Mouse (Mus musculus) embryo, embryonic 10.5 days (tissue): ENCODE measurements at regions not wholly inside any gene's neighbourhood (a gene's known extent, or its start where the extent isn't known, plus 50 kb on each side); places are given as distances from the start of the nearest gene placed in this dataset.
A peak's percentile ranks its signal among the peaks of the same experiment; 100 is the strongest.
"Not testable (repeated sequence)": the region's sequence is repeated elsewhere in the genome, so short reads cannot be mapped to it uniquely, and the experiment has no call there.

ENCODE experiments used
- DNase-seq: peaks from one replicate; pipeline ENCODE4 v3.0.0-alpha.2; 2015; ENCODE audit warnings: low spot score

DNA sequence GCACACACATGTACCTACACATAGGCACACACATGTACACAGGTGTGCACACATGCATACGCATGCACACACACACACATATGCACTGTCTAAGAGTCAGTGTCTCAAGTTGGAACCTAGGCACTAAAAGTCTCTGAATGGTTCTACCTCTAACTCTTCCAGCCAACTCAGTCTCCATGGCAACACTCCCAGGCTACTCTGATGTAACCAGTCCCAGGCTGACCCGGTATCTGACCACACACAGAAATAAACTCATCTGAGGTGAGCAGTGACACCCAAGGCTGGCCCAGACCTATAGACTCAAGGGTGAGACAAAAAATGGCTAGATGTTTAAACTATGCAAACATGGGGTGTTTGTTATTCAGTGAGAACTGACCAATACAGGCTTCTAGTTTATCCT, 262.1 kb downstream of the Setd4 start:
- DNase-seq: no peak

DNA sequence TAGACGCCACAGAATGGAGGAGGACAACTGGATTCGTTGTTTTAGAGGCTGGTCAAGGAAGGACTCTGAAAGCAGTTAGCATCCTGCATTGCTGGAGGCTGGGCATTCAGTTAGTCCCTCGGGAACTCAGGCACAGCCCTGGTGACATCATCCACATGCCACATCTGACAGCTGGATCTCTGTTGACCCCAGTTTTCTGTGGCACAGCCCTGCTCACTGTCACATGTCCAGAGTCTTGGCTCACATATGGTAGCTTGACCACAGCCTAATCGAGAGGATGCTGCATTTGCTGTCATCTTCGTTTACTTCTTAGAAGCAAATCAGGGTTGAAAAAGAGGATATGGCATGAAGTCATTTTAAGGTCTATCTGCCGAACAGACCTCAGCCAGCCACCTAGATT, 265.1 kb downstream of the Setd4 start:
- DNase-seq: no peak

DNA sequence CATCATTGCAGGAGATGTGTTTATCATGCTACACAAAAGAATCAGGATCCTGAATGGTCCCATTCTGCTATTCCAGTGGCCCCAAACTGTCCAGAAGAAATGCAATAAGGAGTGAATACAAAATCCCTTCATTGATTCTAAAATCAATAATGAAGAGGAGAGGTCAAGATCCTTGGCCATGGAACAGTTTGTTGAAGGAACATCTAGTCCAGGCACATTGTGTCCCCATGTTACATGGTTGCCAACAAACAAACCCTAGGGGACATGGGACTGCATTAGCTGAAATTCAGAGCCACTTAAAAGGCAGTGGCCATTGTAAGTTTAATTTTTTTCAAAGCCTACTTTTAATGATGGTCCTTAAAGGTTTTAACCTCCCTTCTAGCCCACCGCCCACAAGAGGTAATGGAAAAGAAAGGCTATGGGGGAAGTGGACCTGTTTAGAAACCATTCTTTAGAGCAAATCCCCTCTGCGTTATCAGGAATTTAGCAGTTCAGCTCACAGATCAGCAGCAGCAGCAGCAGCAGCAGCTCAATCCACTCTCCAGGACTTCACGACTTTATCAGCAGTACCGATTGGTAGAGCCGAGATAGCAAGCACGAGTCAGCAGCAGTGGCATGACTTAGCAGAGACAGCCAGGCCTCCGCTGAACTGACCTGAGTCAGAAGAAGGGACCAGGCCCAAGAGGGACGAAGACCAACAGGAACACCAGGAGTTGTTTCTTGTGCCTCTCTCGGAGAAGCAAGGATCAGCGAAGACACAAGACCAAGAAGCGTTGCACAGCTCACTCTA, 268.3 kb downstream of the Setd4 start:
- DNase-seq: no peak

DNA sequence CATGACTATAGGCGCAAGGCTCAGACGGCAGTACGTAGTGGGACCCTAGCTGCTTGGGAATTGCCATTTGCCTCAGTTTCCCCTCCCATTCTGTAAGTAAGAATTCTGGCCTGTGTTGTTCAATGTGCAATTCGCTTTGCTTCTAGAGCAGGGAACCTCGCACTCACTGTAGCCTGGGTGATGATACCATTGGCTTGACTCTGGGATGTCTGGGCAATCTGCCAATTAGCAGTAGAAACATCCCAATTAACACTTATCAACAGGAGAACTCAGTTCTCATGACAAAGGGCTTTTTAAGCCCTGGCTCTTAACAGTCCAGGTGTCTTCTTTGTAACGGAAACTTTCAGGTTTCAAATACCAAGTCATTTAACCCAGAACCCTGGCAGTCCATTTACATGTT, 270.2 kb downstream of the Setd4 start:
- DNase-seq: no peak

DNA sequence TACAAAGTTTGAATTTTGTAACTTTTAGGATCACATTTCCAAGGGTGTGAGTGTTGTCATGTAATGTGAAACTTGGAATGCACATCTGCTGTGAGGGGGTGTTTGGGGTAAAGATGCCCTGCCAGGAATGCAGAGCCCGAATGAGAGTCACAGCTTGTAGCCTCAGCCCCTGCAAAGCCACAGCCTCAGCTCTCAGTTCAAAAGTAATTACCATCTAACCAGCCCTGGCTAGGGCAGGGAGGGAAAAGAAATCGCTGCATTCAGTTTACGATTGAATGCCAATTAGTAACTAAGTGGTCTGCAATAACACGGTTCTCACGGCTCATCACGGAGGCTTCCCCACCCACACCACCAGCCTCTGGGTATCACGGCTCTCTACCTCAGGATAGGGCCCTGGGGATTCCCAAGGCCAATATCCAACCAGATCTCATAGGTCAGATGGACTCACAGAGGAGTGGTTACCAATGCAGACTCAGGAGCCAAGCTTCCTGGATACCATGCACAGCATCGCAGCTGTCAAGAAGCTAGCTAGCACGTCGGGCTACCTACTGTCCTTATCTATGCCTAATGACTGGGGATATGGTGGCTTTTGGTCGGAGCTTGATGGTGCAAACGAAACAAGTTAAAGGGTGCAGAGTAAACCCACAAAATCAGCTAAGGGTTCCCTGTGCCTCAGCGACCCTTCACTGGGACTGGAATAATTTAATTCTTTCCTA, 275.0 kb downstream of the Setd4 start:
- DNase-seq: peak; percentile 51

DNA sequence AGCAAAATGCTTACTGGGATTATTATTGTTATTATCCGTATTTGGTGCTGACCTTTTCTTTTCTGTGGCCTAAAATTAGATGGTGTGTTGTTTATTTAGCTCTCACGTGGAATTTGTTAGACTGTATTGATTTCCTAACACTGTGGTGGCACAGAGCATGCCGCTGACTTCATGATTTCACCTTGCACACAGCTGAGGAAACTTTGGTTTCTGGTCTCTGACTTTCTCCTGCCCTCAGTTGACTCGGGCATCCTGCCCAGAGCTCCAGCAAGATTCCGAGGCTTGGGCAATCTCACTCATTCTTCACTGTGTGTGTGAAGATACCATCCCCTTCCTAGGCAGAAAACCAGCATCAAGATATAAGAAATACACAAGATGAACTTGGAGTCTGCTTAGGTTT, 279.0 kb downstream of the Setd4 start:
- DNase-seq: no peak

DNA sequence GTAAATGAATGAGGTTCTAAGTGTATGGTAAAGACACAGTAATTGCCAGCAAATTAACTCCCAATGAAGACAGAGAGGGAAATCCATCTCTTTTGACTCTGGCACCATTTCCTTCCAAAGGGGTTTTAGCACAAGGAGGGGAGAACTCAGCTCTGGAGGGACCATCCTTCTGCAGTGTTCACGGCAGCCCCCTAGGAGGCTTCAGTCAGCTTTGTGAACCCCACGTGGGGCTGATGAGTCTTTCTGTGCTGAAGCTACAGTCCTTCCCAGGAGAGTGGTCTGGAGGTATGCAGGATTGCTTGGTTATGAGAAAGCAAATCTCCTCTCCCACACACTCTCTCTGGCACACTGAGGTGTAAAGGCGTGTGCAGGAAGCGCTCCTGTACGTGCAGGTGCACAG, 280.7 kb downstream of the Setd4 start:
- no peak for DNase-seq

DNA sequence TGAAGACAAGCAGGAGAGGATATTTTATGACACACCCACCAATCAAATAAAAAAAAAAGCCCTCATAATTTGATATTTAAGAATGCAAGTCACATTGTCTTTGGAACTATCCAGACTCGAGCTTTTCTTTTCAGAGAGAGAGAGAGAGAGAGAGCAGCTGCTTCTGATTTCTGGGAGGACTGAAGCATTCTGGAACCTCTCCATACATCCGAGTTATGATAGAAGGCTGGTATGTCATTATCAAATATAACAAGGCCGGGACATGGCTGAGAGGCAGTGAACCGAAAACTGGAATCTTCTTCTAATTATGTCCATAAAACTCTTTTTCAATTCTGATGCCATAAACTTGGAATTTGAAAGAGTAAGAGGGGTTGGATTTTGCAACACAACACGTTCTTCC, 284.3 kb downstream of the Setd4 start:
- DNase-seq: no peak

DNA sequence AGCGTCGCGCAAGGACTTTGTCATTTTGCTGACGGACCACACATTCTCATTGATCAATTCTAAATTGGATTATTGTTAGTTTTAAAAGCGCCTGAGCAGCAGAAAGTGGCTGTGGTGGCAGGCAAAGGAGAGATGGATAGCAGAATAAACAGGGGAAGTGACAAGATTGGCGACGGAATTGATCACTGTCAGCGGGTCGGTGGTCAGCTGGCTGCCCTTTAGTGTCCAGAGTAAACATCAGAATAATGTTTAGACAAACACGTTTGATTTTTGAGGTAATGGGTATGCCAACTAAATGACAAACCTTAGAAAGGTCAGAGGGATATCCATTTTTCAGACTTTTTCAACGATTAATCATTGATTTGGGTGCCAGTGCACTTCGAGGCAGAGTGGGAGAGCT, 292.2 kb downstream of the Setd4 start:
- no peak for DNase-seq

DNA sequence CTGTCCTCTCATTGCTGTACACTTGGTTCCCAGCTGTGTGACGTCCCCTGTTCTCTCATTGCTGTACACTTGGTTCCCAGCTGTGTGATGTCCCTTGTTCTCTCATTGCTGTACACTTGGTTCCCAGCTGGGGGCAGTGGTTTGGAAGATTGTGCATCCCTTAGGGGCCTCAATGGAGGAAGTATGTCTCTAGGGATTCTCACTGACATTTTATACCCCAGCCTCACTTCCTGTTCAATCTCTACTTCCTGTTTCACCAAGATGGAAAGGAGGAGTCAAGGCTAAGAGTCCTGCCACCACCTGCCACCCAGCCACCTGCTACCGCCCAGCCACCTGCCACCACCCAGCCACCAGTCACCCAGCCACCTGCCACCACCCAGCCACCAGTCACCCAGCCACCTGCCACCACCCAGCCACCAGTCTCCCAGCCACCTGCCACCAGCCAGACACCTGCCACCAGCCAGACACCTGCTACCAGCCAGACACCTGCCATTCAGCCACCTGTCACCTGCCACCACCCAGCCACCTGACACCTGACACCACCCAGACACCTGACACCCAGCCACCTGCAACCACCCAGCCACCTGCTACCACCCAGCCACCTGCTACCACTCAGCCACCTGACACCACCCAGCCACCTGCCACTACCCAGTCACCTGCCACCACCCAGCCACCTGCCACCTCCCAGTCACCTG, 295.1 kb downstream of the Setd4 start:
- no peak for DNase-seq

DNA sequence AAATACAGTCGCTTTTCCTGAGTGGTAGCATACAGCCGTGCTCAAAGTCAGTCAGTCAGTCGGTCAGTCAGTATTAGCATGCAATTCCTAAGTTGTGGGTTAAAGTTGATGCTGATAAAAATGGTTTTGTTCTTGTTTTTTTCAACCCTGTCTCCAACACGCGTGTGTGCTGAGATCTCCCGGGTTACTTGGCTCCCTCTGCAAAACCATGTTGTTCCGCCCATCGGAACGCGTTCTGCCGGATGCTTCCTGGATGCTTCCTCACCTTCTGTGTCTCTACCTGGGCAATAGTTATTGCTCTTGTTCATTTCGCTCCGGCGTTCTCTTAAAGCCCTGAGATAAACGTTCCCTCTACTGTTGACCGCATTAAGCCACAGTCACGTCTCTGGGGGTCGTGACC, 296.9 kb downstream of the Setd4 start:
- no peak for DNase-seq

DNA sequence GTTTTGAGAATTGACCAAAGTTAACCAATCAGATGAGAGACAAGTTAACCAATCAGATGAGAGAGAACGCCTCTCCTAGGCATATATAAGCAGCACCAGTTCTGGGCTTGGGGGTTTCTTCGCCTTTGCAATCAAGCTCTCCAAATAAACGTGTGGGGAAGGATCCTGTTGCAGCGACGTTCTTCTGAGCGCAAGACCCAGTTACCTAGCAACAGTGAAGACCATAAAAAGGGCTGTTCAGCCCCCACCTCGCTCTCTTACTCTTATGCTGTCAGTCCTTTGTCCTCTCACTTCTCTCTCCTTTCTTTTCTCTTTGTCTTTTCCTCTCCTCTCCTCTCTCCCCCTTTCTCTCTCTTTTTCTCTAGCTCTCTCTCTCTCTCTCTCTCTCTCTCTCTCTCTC, 297.7 kb downstream of the Setd4 start:
- DNase-seq: not testable (repeated sequence)

DNA sequence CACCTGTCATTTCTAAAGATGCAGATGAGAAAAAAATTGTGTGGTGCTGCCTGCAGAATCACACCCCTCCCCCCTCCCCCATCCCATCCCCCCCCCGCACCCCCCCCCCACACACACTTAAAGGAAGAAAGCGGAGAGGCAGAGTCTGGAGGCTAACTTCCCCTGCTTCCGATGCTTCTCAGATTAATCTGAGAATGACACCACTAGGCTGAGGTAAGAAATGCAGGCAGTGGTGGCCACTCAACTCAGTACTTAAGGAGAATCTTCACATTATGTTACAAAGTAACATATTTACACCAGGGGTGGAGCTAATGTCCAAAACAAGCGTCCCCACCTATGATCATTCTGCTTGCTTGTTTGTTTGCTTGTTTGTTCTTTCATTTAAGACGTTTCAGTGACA, 309.4 kb downstream of the Setd4 start:
- DNase-seq: no peak

DNA sequence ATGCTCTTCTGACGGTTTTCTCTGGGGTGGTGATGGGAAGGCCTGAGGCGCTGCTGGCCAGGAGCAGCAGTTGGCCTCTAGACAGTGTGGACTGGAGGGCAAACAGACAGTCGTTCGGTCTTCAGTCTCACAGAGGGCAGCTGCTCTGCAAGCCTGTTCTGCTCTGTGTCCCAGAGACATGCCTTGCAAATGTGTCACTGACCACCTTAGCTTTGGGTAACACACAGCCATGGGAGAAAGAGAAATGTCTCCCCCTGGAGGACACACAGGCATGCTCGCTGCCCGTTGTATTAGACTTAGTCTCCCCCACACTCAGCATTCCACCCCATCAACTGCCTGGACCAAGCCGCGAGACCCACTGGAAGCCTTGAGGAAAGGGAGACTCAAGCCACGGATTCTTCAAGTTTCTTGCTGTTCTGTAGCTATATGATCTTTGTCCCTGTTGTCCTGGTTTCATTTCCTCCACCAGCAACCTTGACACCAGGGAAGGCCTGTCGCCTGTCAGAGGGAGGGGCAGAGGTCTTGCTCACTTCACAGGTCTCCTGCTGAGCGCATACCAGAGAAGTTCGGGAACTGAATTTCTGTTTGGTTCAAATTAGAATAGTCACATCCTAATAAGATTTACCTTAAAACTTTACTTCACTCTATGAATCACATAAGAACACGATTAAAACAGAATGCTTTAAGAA, 310.8 kb downstream of the Setd4 start:
- peak; percentile 93 for DNase-seq

DNA sequence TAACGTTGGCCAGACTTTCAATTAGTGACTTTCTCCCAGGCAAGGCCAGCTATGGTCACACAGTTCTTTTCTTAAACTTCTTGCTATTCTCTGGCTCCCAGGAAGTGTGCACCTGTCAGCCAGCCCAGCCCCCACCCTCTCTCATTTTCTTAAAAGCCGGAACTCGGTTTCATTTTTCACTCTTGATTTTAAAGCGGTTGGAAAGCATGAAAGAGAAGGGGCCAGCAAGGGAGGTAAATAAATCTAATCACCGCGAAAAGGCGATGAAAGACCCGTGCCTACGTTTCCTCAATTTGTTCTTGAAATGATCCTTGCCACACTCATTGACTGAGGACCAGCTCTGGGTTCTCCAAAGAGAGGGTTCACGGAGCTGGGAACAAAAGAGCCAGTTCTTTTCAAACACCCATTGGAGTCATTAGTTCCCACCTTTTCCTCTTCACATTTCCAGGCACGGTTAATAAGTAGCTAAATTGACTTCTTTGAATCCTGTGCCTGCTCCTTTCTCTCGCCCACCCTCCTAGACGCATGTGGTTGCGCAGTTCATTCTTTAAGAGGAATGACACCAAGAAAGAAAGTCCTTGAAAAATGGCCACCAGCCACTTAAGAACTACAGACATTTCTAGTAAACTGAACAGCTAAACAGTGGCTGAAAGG, 311.6 kb downstream of the Setd4 start:
- peak; percentile 54 for DNase-seq

DNA sequence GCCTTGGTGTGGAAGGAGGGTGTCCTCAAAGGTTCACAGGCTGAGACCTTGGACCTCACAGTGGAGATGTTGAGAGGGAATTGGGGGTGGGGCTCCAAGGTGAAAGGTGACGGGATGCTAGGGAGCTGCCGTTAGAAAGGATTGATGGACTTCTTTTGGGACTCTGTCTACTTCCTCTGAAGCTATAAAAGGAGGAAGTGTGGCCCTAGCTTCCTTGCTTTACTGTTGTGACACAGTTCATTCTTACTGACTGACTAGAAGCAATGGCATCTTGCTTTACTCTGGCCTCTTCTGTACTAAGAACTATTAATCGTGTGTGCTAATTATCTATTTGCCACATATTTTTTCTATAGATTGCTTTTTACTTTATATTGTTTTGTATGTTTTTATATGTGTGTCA, 315.8 kb downstream of the Setd4 start:
- no peak for DNase-seq

DNA sequence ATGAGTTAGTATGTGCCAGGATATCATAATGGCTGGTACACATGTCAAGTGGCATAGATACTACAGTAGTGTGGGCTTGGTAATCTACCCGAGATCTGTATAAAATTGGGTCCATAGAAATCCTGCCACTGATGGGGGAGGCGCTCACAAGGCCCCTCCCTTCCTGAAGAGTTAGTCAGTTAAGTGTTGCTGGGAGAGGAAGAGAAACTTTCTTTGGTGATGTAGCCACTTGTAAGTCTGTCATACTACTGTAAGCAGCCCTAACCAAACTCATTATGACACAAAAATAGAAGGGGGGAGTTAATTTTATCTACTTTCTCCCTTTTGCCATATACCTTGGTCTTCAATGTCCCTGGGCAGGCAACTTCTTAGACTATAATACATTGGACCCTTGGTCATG, 316.3 kb downstream of the Setd4 start:
- DNase-seq: no peak

DNA sequence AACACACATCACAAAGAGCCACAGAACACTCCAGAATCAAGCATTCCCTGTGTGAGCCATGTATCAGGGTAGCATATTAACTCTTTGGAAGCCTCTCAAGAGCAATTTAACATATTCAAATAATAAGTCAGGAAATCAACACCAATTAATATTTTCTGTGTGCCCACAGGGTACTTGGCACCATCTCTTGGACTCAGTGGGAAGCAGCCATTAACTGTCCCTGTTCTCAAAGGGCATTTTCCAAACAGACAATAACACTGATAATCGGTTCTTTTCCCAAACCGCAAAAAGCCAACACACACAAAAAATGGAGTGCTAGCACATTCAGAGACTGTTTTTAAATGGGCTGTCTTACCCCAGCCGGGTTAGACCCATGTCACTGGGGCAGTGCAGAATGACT, 317.0 kb downstream of the Setd4 start:
- no peak for DNase-seq

DNA sequence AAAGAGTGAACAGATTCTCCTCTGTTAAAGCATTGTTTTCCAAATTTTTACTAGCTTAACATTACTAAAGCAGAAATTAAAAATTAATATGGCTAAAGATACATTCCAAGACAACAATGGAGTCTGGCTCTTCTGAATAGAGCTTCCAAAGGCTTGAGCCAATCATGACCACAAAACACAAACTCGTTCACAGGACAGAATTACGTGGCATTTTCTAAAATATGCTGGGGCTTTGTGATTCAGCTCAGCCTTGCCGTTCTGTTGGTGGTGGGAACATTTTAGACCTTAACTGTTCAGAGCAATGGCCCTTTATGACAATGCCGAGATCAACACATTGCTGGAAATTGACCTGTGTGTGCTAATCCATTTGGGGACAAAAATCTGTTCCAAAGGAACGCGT, 318.7 kb downstream of the Setd4 start:
- no peak for DNase-seq

DNA sequence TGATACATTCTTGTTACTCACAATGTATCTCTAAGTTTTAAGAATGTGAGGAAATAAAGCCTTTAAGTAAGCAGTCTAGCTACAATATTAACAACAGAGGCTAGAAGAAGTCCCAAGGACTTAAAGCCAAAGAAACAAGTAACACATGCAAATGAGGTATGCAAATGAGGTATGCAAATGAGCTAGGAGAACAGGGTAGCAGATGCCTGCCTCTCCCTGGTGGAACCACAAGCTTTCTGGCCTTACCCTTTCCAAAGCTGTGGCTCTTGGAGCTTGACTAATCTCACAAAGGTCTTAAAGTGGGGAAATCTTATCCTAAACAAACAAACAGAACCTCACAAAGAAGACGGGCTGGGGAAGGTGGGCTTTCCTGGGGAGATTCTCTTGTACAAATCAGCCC, 322.1 kb downstream of the Setd4 start:
- DNase-seq: no peak

DNA sequence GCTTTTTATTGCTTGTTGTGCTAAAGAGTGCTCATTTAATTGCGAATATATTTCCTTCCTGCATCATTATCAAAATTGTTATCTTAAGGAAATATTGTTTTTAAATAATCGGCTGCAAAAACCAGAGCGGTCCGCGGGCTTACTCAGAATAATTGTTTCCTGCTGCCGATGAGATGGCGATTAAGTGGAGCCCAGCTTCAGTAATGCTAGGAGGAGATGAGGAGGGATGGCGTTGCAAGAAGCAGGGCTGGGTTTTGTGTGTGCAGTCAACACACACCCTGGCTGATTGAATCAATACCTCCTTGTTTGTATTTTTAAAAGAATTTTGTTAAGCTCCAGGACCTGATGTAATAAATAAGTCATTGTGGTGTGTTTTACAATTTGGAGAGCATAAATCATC, 331.2 kb downstream of the Setd4 start:
- DNase-seq: peak; percentile 35

DNA sequence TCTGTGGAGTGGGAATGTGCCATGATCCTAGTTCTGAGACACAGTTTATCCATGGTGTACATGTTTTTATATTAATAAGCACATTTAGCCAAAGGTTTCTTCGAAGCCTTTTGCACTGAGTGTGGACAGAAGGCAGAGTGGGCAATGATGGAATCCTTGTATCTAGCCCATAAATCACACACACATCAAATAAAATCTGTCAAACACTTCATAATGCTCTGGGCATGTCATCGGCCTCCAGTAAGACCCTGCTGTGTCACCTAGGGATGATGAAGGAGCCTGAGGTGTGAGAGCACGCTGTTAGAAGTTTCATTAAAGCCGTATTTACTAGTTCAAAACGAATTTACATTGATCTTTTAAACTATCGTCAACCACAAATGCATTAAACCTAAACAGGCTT, 331.7 kb downstream of the Setd4 start:
- DNase-seq: peak; percentile 19
